Mouse (Mus musculus) CH12.LX (cell line): ENCODE measurements around the gene Casp9. TPM values are rescaled to one million over a fixed set of nuclear protein-coding genes. Genes with fewer than 3 reads are reported as not detected.

ENCODE experiments used
- DNase-seq: peaks from one replicate; pipeline ENCODE4 v3.0.0-alpha.2; 2013; ENCODE audit errors: extremely low read depth
- H3K27ac ChIP-seq: 2 replicates; pipeline ENCODE4 v1.5.1; 2012; ENCODE audit warnings: low read depth, mild to moderate bottlenecking, control low read depth, moderate library complexity; ENCODE audit not compliant: insufficient read depth
- H3K27me3 ChIP-seq: replicated peaks from 2 replicates; pipeline ENCODE3; 2012; ENCODE audit warnings: inconsistent platforms
- H3K36me3 ChIP-seq, 2 experiments: replicated peaks in 1 of 2; 2 replicates each; pipeline versions ENCODE3 to v1.6.1; 2012; ENCODE audit warnings: inconsistent platforms in 1 of 2, low read length in 1 of 2, mild to moderate bottlenecking in 1 of 2, mixed read lengths in 1 of 2, moderate library complexity in 1 of 2; ENCODE audit not compliant: control insufficient read depth in 1 of 2, insufficient read depth in 1 of 2
- H3K4me1 ChIP-seq, 2 experiments: 2 replicates each; pipeline ENCODE4 v1.6.1; 2012; ENCODE audit warnings: inconsistent platforms in 1 of 2, moderate library complexity in 1 of 2; ENCODE audit not compliant: insufficient read depth in 2 of 2, control insufficient read depth in 1 of 2
- H3K4me2 ChIP-seq: 2 replicates; pipeline ENCODE4 v1.6.1; 2012; ENCODE audit warnings: low read depth, mild to moderate bottlenecking, control low read depth; ENCODE audit not compliant: poor library complexity, insufficient read depth, severe bottlenecking
- H3K4me3 ChIP-seq, 3 experiments: fragments of 150-350 bp in 1 of 3; sonication (generic) in 1 of 3; replicated peaks in 1 of 3; 2 replicates each; pipeline versions ENCODE3 to v1.5.1; 2011 to 2012; ENCODE audit warnings: low read depth in 2 of 3, low read length in 2 of 3, mild to moderate bottlenecking in 2 of 3, moderate library complexity in 2 of 3, control low read depth in 1 of 3, improper control_type of control experiment in 1 of 3, inconsistent platforms in 1 of 3, mixed read lengths in 1 of 3; ENCODE audit not compliant: poor library complexity in 1 of 3
- H3K79me2 ChIP-seq: replicated peaks from 2 replicates; pipeline ENCODE4 v1.6.1; 2012; ENCODE audit warnings: mild to moderate bottlenecking, moderate library complexity; ENCODE audit not compliant: control insufficient read depth, poor library complexity, insufficient read depth, severe bottlenecking; ENCODE audit errors: extremely low read depth
- H3K9ac ChIP-seq: 2 replicates; pipeline ENCODE4 v1.6.1; 2012; ENCODE audit warnings: low read depth, mild to moderate bottlenecking, control low read depth, moderate library complexity; ENCODE audit not compliant: insufficient read depth
- H3K9me3 ChIP-seq: replicated peaks from 2 replicates; pipeline ENCODE3; 2012; ENCODE audit warnings: low read length, inconsistent platforms, mixed read lengths
- BHLHE40 ChIP-seq: IDR thresholded peaks from 2 replicates; pipeline ENCODE4 v1.6.1; 2011; ENCODE audit warnings: mild to moderate bottlenecking, low read depth, low read length, improper control_type of control experiment
- CHD1 ChIP-seq: IDR thresholded peaks from 2 replicates; pipeline ENCODE4 v1.6.1; 2012; ENCODE audit warnings: low read depth, low read length, improper control_type of control experiment, inconsistent platforms
- CHD2 ChIP-seq: IDR thresholded peaks from 2 replicates; pipeline ENCODE4 v1.6.1; 2011; ENCODE audit warnings: low read length, improper control_type of control experiment
- CTCF ChIP-seq, 2 experiments: IDR thresholded peaks in 1 of 2; conservative IDR thresholded peaks in 1 of 2; 2 replicates each; pipeline ENCODE4 v1.5.1; 2011 to 2012; ENCODE audit warnings: low read depth in 2 of 2, low read length in 2 of 2, improper control_type of control experiment in 1 of 2, inconsistent platforms in 1 of 2, mild to moderate bottlenecking in 1 of 2, moderate library complexity in 1 of 2
- E2F4 ChIP-seq: IDR thresholded peaks from 2 replicates; pipeline ENCODE4 v1.6.1; 2011; ENCODE audit warnings: low read depth, low read length, improper control_type of control experiment; ENCODE audit not compliant: insufficient replicate concordance
- ELF1 ChIP-seq: IDR thresholded peaks from 2 replicates; pipeline ENCODE4 v1.6.1; 2014; ENCODE audit warnings: low read depth, mild to moderate bottlenecking, inconsistent platforms, low read length, improper control_type of control experiment
- EP300 ChIP-seq: IDR thresholded peaks from 2 replicates; pipeline ENCODE4 v1.6.1; 2011; ENCODE audit warnings: low read length, improper control_type of control experiment
- ETS1 ChIP-seq: conservative IDR thresholded peaks from 2 replicates; pipeline ENCODE4 v1.6.1; 2012; ENCODE audit warnings: low read depth, mild to moderate bottlenecking, inconsistent platforms, low read length, improper control_type of control experiment, moderate library complexity
- GABPA ChIP-seq: IDR thresholded peaks from 2 replicates; pipeline ENCODE4 v1.6.1; 2012; ENCODE audit warnings: low read depth, low read length, improper control_type of control experiment, inconsistent platforms; ENCODE audit not compliant: insufficient replicate concordance
- HCFC1 ChIP-seq: IDR thresholded peaks from 2 replicates; pipeline ENCODE4 v1.6.1; 2012; ENCODE audit warnings: low read depth, mild to moderate bottlenecking, inconsistent platforms, low read length, improper control_type of control experiment
- IRF4 ChIP-seq: IDR thresholded peaks from 2 replicates; pipeline ENCODE4 v1.6.1; 2014; ENCODE audit warnings: low read depth, mild to moderate bottlenecking, inconsistent platforms, low read length, improper control_type of control experiment
- JUN ChIP-seq: IDR thresholded peaks from 2 replicates; pipeline ENCODE4 v1.6.1; 2011; ENCODE audit warnings: low read depth, mild to moderate bottlenecking, low read length, improper control_type of control experiment, moderate library complexity; ENCODE audit not compliant: insufficient read depth
- JUND ChIP-seq: conservative IDR thresholded peaks from 2 replicates; pipeline ENCODE4 v1.6.1; 2011; ENCODE audit warnings: low read depth, low read length, improper control_type of control experiment
- KAT2A ChIP-seq: IDR thresholded peaks from 2 replicates; pipeline ENCODE4 v1.6.1; 2012; ENCODE audit warnings: low read length, improper control_type of control experiment, inconsistent platforms; ENCODE audit not compliant: insufficient replicate concordance
- MAFK ChIP-seq: IDR thresholded peaks from 2 replicates; pipeline ENCODE4 v1.6.1; 2011; ENCODE audit warnings: low read length, improper control_type of control experiment; ENCODE audit not compliant: insufficient replicate concordance
- MAX ChIP-seq: IDR thresholded peaks from 2 replicates; pipeline ENCODE4 v1.6.1; 2011; ENCODE audit warnings: low read length, improper control_type of control experiment
- MAZ ChIP-seq: IDR thresholded peaks from 2 replicates; pipeline ENCODE4 v1.6.1; 2012; ENCODE audit warnings: low read depth, mild to moderate bottlenecking, inconsistent platforms, low read length, improper control_type of control experiment, moderate library complexity
- MEF2A ChIP-seq: IDR thresholded peaks from 2 replicates; pipeline ENCODE4 v1.6.1; 2014; ENCODE audit warnings: low read depth, mild to moderate bottlenecking, inconsistent platforms, low read length, improper control_type of control experiment, borderline replicate concordance
- MXI1 ChIP-seq: IDR thresholded peaks from 2 replicates; pipeline ENCODE4 v1.6.1; 2011; ENCODE audit warnings: mild to moderate bottlenecking, low read depth, low read length, improper control_type of control experiment
- MYC ChIP-seq: IDR thresholded peaks from 2 replicates; pipeline ENCODE4 v1.6.1; 2011; ENCODE audit warnings: low read depth, mild to moderate bottlenecking, improper control_type of control experiment, low read length
- NELFE ChIP-seq: IDR thresholded peaks from 2 replicates; pipeline ENCODE4 v1.6.1; 2011; ENCODE audit warnings: low read depth, low read length, improper control_type of control experiment
- NRF1 ChIP-seq: IDR thresholded peaks from 2 replicates; pipeline ENCODE4 v1.6.1; 2014; ENCODE audit warnings: low read depth, mild to moderate bottlenecking, inconsistent platforms, low read length, improper control_type of control experiment, moderate library complexity
- PAX5 ChIP-seq: IDR thresholded peaks from 2 replicates; pipeline ENCODE4 v1.6.1; 2012; ENCODE audit warnings: low read length, inconsistent platforms, mixed read lengths
- POLR2A ChIP-seq: IDR thresholded peaks from 2 replicates; pipeline ENCODE4 v1.6.1; 2011; ENCODE audit warnings: low read depth, mild to moderate bottlenecking, improper control_type of control experiment, low read length
- POLR2AphosphoS2 ChIP-seq: IDR thresholded peaks from 2 replicates; pipeline ENCODE4 v1.6.1; 2011; ENCODE audit warnings: low read depth, low read length, improper control_type of control experiment
- RAD21 ChIP-seq: IDR thresholded peaks from 2 replicates; pipeline ENCODE4 v1.6.1; 2011; ENCODE audit warnings: low read depth, mild to moderate bottlenecking, low read length, improper control_type of control experiment, moderate library complexity
- RCOR1 ChIP-seq: conservative IDR thresholded peaks from 2 replicates; pipeline ENCODE4 v1.6.1; 2012; ENCODE audit warnings: low read depth, mild to moderate bottlenecking, inconsistent platforms, low read length, improper control_type of control experiment
- SIN3A ChIP-seq: IDR thresholded peaks from 2 replicates; pipeline ENCODE4 v1.6.1; 2012; ENCODE audit warnings: low read length, improper control_type of control experiment, inconsistent platforms
- SMC3 ChIP-seq: IDR thresholded peaks from 2 replicates; pipeline ENCODE4 v1.6.1; 2011; ENCODE audit warnings: low read depth, low read length, improper control_type of control experiment
- TBP ChIP-seq: conservative IDR thresholded peaks from 2 replicates; pipeline ENCODE4 v1.6.1; 2011; ENCODE audit warnings: low read depth, low read length, improper control_type of control experiment
- TCF12 ChIP-seq: IDR thresholded peaks from 2 replicates; pipeline ENCODE4 v1.6.1; 2014; ENCODE audit warnings: low read depth, mild to moderate bottlenecking, inconsistent platforms, low read length, improper control_type of control experiment
- UBTF ChIP-seq: IDR thresholded peaks from 2 replicates; pipeline ENCODE4 v1.6.1; 2012; ENCODE audit warnings: low read depth, mild to moderate bottlenecking, inconsistent platforms, low read length, improper control_type of control experiment, moderate library complexity
- USF1 ChIP-seq: IDR thresholded peaks from 2 replicates; pipeline ENCODE4 v1.6.1; 2014; ENCODE audit warnings: low read depth, mild to moderate bottlenecking, inconsistent platforms, low read length, improper control_type of control experiment
- USF2 ChIP-seq: conservative IDR thresholded peaks from 2 replicates; pipeline ENCODE4 v1.6.1; 2011; ENCODE audit warnings: low read depth, low read length, improper control_type of control experiment
- ZC3H11A ChIP-seq: IDR thresholded peaks from 2 replicates; pipeline ENCODE4 v1.6.1; 2012; ENCODE audit warnings: low read depth, mild to moderate bottlenecking, inconsistent platforms, low read length, improper control_type of control experiment
- ZKSCAN1 ChIP-seq: IDR thresholded peaks from 2 replicates; pipeline ENCODE4 v1.6.1; 2012; ENCODE audit warnings: low read depth, inconsistent platforms, low read length, improper control_type of control experiment, borderline replicate concordance
- ZMIZ1 ChIP-seq: IDR thresholded peaks from 2 replicates; pipeline ENCODE4 v1.6.1; 2012; ENCODE audit warnings: low read depth, mild to moderate bottlenecking, inconsistent platforms, low read length, improper control_type of control experiment
- ZNF384 ChIP-seq: IDR thresholded peaks from 2 replicates; pipeline ENCODE4 v1.6.1; 2012; ENCODE audit warnings: low read depth, low read length, improper control_type of control experiment, inconsistent platforms
- dilution Hi-C: fragments of 300-500 bp; cut with MboI; formaldehyde crosslinking; loops from 2 replicates; pipeline ENCODE4 v1.14.3; 2020; ENCODE audit warnings: low sequenced_read_pairs; ENCODE audit not compliant: extremely low pct_unique_long_range_greater_than_20kb, extremely low pct_ligation_motif_present
- in situ Hi-C: fragments of 300-500 bp; cut with MboI; formaldehyde crosslinking; loops from 3 replicates; pipeline ENCODE4 v1.14.3; 2019; ENCODE audit warnings: low sequenced_read_pairs, low pct_ligation_motif_present, low pct_unique_long_range_greater_than_20kb, mixed read lengths
- polyA plus RNA-seq: library from polyadenylated mRNA; unstranded; fragments of >175 nt; gene quantifications from 2 replicates; pipeline ENCODE4 v1.2.1, GENCODE M21; 2012; ENCODE audit warnings: low read depth; ENCODE audit not compliant: insufficient read length
- total RNA-seq, 2 experiments: library from RNA; depleted of rRNA; stranded (reverse); fragments of 300-350 nt in 1 of 2; fragments of >200 nt in 1 of 2; gene quantifications; 2 replicates each; pipeline ENCODE4 v1.2.3; 2012 to 2014

The Casp9 gene
- total and polyA plus RNA-seq, 3 experiments: 5.2 to 15.3 (median 14.5) TPM

DNA sequence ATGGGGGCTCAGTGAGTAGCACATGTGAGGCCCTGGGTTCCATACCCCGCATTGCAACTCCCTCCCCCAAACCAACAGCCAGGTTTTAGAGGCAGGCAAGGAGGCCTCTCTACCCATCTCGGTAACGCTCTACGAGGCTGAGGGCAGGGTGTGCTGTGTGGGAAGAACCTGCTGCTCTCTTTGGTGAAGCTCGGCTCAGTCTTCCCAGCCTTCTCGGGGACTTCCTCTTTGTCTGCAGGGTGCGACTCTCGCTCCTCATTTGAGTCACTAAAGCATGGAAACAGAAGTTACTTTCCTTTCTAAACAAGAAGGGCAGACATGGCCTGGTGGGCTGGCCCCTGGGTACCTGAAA, 27.1 kb upstream of the Casp9 start:
- H3K27me3 ChIP-seq: no peaks in the 10 kb centered on the region
- H3K4me3 ChIP-seq: peak overlapping the region in 1 of 3 experiments; percentile 1
- TF ChIP-seq JUN: peak; percentile 82
- peak; percentile 82 for TF ChIP-seq CHD2
- TF ChIP-seq KAT2A: no peak
- TF ChIP-seq CHD1: 0 out of 2 replicates have a peak, but pooled peaks have one; percentile 47
- TF ChIP-seq NRF1: peak; percentile 19; the same call in 1 of the 2 replicates
- peak; percentile 33 for TF ChIP-seq POLR2A
- TF ChIP-seq ETS1: peak; percentile 92
- TF ChIP-seq SMC3: no peak; the same call in 1 of the 2 replicates
- TF ChIP-seq CTCF (conservative IDR thresholded peaks at IDR 0.05 in 1 of 2, IDR thresholded peaks at IDR 0.05 in 1 of 2; ENCODE audit: low read depth in 2 of 2, low read length in 2 of 2): no peak
- TF ChIP-seq ZKSCAN1: no peak
- no peak for TF ChIP-seq E2F4
- no peak for TF ChIP-seq PAX5
- peak; percentile 28; the same call in 1 of the 2 replicates for TF ChIP-seq HCFC1
- TF ChIP-seq ZC3H11A: no peak
- peak; percentile 67; the same call in 1 of the 2 replicates for TF ChIP-seq MAX
- no peak for TF ChIP-seq SIN3A
- no peak for TF ChIP-seq POLR2AphosphoS2
- TF ChIP-seq MAFK: no peak
- no peak for TF ChIP-seq ZNF384
- peak; percentile 99 for TF ChIP-seq EP300
- no peak for TF ChIP-seq NELFE
- TF ChIP-seq TCF12: peak; percentile 91
- TF ChIP-seq USF2: no peak
- TF ChIP-seq GABPA: no peak
- no peak for TF ChIP-seq TBP
- peak; percentile 70 for TF ChIP-seq ELF1
- peak; percentile 95; the same call in 1 of the 2 replicates for TF ChIP-seq RCOR1
- TF ChIP-seq MAZ: peak; percentile 87
- TF ChIP-seq MEF2A: peak; percentile 92
- no peak; the same call in 1 of the 2 replicates for TF ChIP-seq RAD21
- peak; percentile 99 for TF ChIP-seq IRF4
- no peak; the same call in none of the 2 replicates for TF ChIP-seq MYC
- TF ChIP-seq BHLHE40: peak; percentile 83
- TF ChIP-seq MXI1: peak; percentile 78
- no peak for TF ChIP-seq USF1
- TF ChIP-seq ZMIZ1: peak; percentile 66; the same call in 1 of the 2 replicates
- TF ChIP-seq JUND: peak; percentile 93
- peak; percentile 93 for TF ChIP-seq UBTF
- peak overlapping the region; percentile 62 for H3K27ac ChIP-seq
- peak overlapping the region; percentile 18; the same call in 1 of the 2 replicates for H3K4me2 ChIP-seq
- H3K79me2 ChIP-seq: no peaks in the 10 kb centered on the region
- H3K9me3 ChIP-seq: no peaks in the 10 kb centered on the region
- H3K9ac ChIP-seq: no peak overlapping the region
- in situ Hi-C loops (no loop called here), dilution Hi-C loops (no loop called here)
- DNase-seq: peak; percentile 93
- H3K36me3 ChIP-seq: peaks cover 50 to 83% of the 10 kb centered on the region in 2 experiments
- H3K4me1 ChIP-seq: peaks cover 23 to 60% of the 10 kb centered on the region in 2 experiments
